Mouse (Mus musculus): ENCODE measurements around the gene Cd274. TPM values are rescaled to one million over a fixed set of nuclear protein-coding genes. Genes with fewer than 3 reads are reported as not detected.

The Cd274 gene
- total RNA-seq, 2 experiments from 2014 or later = 0.76 to 1.1 TPM

- DNase-seq (ENCODE audit: low spot score in 2 of 2) = no peak
These were observed 54.9 kb downstream of the Cd274 start for GRCm38 (mm10) chr19:29422013-29422645.

- DNase-seq (ENCODE audit: low spot score in 2 of 2) = no peak
These were observed 55.5 kb downstream of the Cd274 start for GRCm38 (mm10) chr19:29422796-29423195.

DNA sequence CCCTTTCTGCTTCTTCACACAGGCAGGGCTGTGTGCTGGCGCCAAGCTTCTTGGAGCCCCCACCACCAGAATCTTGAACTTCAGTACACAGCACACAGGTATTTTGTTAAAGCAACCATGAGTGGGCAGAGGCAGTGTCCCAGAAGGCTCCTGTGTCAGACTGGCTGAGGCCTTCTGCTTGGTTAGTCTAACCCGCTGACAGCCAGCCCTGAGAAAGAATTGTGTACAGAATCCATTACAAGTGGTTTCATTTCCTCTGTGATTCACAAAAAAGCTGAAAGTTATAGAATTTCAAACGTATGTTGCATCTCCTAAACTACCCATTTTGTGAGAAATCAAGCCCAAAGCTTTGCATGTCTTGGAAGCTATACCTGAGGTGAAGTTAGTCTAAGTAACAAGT lies 63.3 kb downstream of the Cd274 start:
- no peak for DNase-seq (ENCODE audit: low spot score in 2 of 2)

DNA sequence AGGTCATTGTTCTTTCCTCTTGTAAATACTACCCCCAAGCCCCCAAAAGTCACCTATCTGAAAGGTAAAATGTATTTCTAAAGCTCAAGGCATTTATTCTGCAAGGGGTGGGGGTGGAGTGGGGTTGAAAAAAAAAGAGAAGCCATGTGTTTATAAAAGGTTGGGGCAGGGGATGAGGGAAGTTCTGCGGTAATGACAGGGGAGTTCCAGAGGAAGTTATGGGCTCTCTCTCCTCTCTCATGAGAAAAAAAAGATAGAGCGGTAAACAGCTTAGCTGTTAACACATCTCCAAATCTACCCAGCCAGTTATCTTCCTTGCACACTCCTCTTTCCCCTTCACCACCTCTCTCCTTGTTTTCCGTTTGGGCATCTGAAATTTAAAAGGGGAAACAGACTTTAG lies 63.7 kb downstream of the Cd274 start:
- DNase-seq (ENCODE audit: low spot score in 2 of 2) = no peak

GRCm38 (mm10) chr19:29436793-29437479 lies 69.7 kb downstream of the Cd274 start:
- no peak for DNase-seq (ENCODE audit: low spot score in 2 of 2)

Other genes starting within 250 kb of the Cd274 start
- gene Jak2, start 115.6 kb upstream of the Cd274 start, total RNA-seq (2021) = 10 to 100 TPM; 16.2 to 18.4 TPM
- gene Insl6, start 42.1 kb upstream of the Cd274 start, total RNA-seq (2021) = under 1 TPM; 0.80 to 0.83 TPM
- 1 to 10 TPM in 1 of 2 experiments, under 1 TPM in 1; 0.78 to 1.1 TPM for gene Rln1, start 32.8 kb upstream of the Cd274 start, total RNA-seq (2021)
- gene Plgrkt, start 65 bp upstream of the Cd274 start, total RNA-seq (2021) = 10 to 100 TPM; 35.6 to 41.7 TPM
- not detected for gene Pdcd1lg2, start 43.5 kb downstream of the Cd274 start, total RNA-seq (2021)
- gene Ric1, start 154.8 kb downstream of the Cd274 start, total RNA-seq (2021) = 10 to 100 TPM; 34.2 to 40.2 TPM